In genomic region chr17:24672141-24672540, GRCm38 (mm10) we compare ENCODE assay signal across 9 mouse cellular contexts. TPM values are rescaled to one million over a fixed set of nuclear protein-coding genes. Genes with fewer than 3 reads are reported as not detected.
DNase-seq lines count a peak whose midpoint lies in the region; ATAC-seq and TF ChIP-seq lines count a peak whose summit lies in the region.
"Had no signal": no experiment of that assay in that cellular context is flagged by ENCODE, and none has a peak within 500 bp of the region (broad histone marks: within the 10 kb centered on the region; RNA-seq: fewer than 3 reads in every experiment).

No protein-coding gene starts in this region.

- H3K9me3 ChIP-seq in erythroblast, embryonic 14.5 days (ENCODE audit: control insufficient read depth, low read length), result no peaks in the 10 kb centered on the region
- H3K9me3 ChIP-seq in heart, embryonic 15.5 days (replicated peaks), result no peaks in the 10 kb centered on the region
- H3K9me3 ChIP-seq in limb, embryonic 12.5 days, result no peaks in the 10 kb centered on the region

- 31% methylated on average over 5 of the region's 5 CpGs for WGBS in heart, embryonic 15.5 days
- WGBS in limb, embryonic 12.5 days, result 22% methylated on average over 5 of the region's 5 CpGs
- WGBS in small intestine, adult 2 months, result 5% methylated on average over 5 of the region's 5 CpGs

- 0 out of 2 replicates have a peak overlapping the region, but pooled peaks have one; percentile 2 for H3K27ac ChIP-seq in heart, embryonic 15.5 days
- H3K27ac ChIP-seq in limb, embryonic 12.5 days, result no peak overlapping the region
- H3K27ac ChIP-seq in small intestine, adult 2 months (ENCODE audit: insufficient read depth, low read depth, low read length), result peak overlapping the region; percentile 35

- H3K4me1 ChIP-seq in erythroblast, embryonic 14.5 days (ENCODE audit: control insufficient read depth), result peaks cover 70% of the 10 kb centered on the region
- H3K4me1 ChIP-seq in heart, embryonic 15.5 days (replicated peaks), result peaks cover 42% of the 10 kb centered on the region
- peaks cover 31% of the 10 kb centered on the region for H3K4me1 ChIP-seq in limb, embryonic 12.5 days (replicated peaks)
- peaks cover 15% of the 10 kb centered on the region; the same call in 1 of the 2 replicates for H3K4me1 ChIP-seq in small intestine, adult 2 months (ENCODE audit: control insufficient read depth, insufficient read depth, insufficient read length, low read length)

- peak overlapping the region; percentile 14 for H3K4me2 ChIP-seq in heart, embryonic 15.5 days
- H3K4me2 ChIP-seq in limb, embryonic 12.5 days, result peak overlapping the region; percentile 85

- no peak overlapping the region for H3K9ac ChIP-seq in heart, embryonic 15.5 days
- peak overlapping the region; percentile 44 for H3K9ac ChIP-seq in limb, embryonic 12.5 days (replicated peaks)

- H3K36me3 ChIP-seq in erythroblast, embryonic 14.5 days (ENCODE audit: control insufficient read depth), result peaks cover 40% of the 10 kb centered on the region
- H3K36me3 ChIP-seq in heart, embryonic 15.5 days, result peaks cover 6% of the 10 kb centered on the region
- peaks cover 12% of the 10 kb centered on the region for H3K36me3 ChIP-seq in limb, embryonic 12.5 days
- peaks cover 7% of the 10 kb centered on the region for H3K36me3 ChIP-seq in small intestine, adult 2 months (ENCODE audit: control insufficient read depth, insufficient read depth, low read length)

- no peak; the same call in 1 of the 2 replicates for TF ChIP-seq POLR2A in small intestine, adult 2 months (IDR thresholded peaks at IDR 0.05; ENCODE audit: low read depth, low read length)

- no peak for TF ChIP-seq CTCF in small intestine, adult 2 months (IDR thresholded peaks at IDR 0.05; ENCODE audit: extremely low read depth, insufficient read length, insufficient replicate concordance, low read depth, low read length)

- DNase-seq in adrenal gland, adult 2 months, result peak; percentile 87
- no peak for DNase-seq in right cerebral cortex, postnatal 14 days

- H3K27me3 ChIP-seq in erythroblast, embryonic 14.5 days (ENCODE audit: control insufficient read depth), result no peaks in the 10 kb centered on the region
- no peaks in the 10 kb centered on the region for H3K27me3 ChIP-seq in heart, embryonic 15.5 days
- no peaks in the 10 kb centered on the region for H3K27me3 ChIP-seq in limb, embryonic 12.5 days
- H3K27me3 ChIP-seq in small intestine, adult 2 months (ENCODE audit: control insufficient read depth, insufficient read depth, low read length), result no peaks in the 10 kb centered on the region

- peak overlapping the region; percentile 12 for H3K4me3 ChIP-seq in erythroblast, embryonic 14.5 days (replicated peaks)
- H3K4me3 ChIP-seq in heart, embryonic 15.5 days, result no peak overlapping the region
- H3K4me3 ChIP-seq in limb, embryonic 12.5 days (replicated peaks), result no peak overlapping the region
- H3K4me3 ChIP-seq in small intestine, adult 2 months (ENCODE audit: low read depth, low read length), result peak overlapping the region; percentile 22; the same call in 1 of the 2 replicates

- no peak for ATAC-seq in erythroblast, adult 5-6 weeks (replicated peaks; ENCODE audit: low FRiP score, poor library complexity, severe bottlenecking)
- no peak for ATAC-seq in heart, embryonic 15.5 days (replicated peaks; ENCODE audit: insufficient number of reproducible peaks, insufficient read depth, low FRiP score, low read depth)
- ATAC-seq in limb, embryonic 12.5 days (ENCODE audit: insufficient number of reproducible peaks, insufficient read depth, low FRiP score, low TSS enrichment, low read depth), result no peak
- ATAC-seq in inflammation-experienced regulatory T-cells, adult 6 months, result no peak

RNA-seq across cellular contexts. Expression of gene Zfp598, which starts 2.7 kb away (rescaled TPM):
- 7.3 and 7.6 TPM in 2 replicates for polyA plus RNA-seq in erythroblast, embryonic 14.5 days (2012)
- 3.7 and 7.9 TPM in 2 replicates for total RNA-seq in erythroblast, adult 5-6 weeks (2015; ENCODE audit: low replicate concordance)
- 4.0 and 4.3 TPM in 2 replicates for total RNA-seq in erythroblast, adult 5-6 weeks (2017; ENCODE audit: low replicate concordance)
- total RNA-seq in adrenal gland, adult 2 months (2021), result 10 to 100 TPM; 40.8 to 51.3 TPM
- polyA plus RNA-seq in adrenal gland, adult 2 months (2012; rRNA removed), result 86.0 and 99.0 TPM in 2 replicates
- 12.5 and 18.1 TPM in 2 replicates for polyA plus RNA-seq in heart, embryonic 15.5 days (2015; fragmentation: Nextera tagmentation; extraction: Ambion mirVana)
- 24.5 and 28.4 TPM in 2 replicates for polyA plus RNA-seq in limb, embryonic 12.5 days (2016; fragmentation: Nextera tagmentation; extraction: Ambion mirVana)
- 41.1 and 85.8 TPM in 2 replicates for polyA plus RNA-seq in small intestine, adult 2 months (2012; rRNA removed)
- polyA plus RNA-seq in inflammation-experienced regulatory T-cells, adult 6 months (2017; shearing (Covaris generic)), result 1 to 10 TPM; 4.1 to 5.8 (median 5.4) TPM

RNA-seq across cellular contexts. Expression of gene Npw, which starts 13.9 kb away (rescaled TPM):
- not detected in 2 replicates for polyA plus RNA-seq in erythroblast, embryonic 14.5 days (2012)
- not detected in 2 replicates for total RNA-seq in erythroblast, adult 5-6 weeks (2015; ENCODE audit: low replicate concordance)
- not detected in 2 replicates for total RNA-seq in erythroblast, adult 5-6 weeks (2017; ENCODE audit: low replicate concordance)
- total RNA-seq in adrenal gland, adult 2 months (2021), result not detected
- polyA plus RNA-seq in adrenal gland, adult 2 months (2012; rRNA removed), result 0.60 and 2.4 TPM in 2 replicates
- polyA plus RNA-seq in heart, embryonic 15.5 days (2015; fragmentation: Nextera tagmentation; extraction: Ambion mirVana), result 0.26 TPM in 1 of 2 replicates, not detected in the other
- 0.49 and 1.3 TPM in 2 replicates for polyA plus RNA-seq in limb, embryonic 12.5 days (2016; fragmentation: Nextera tagmentation; extraction: Ambion mirVana)
- 2.0 and 6.5 TPM in 2 replicates for polyA plus RNA-seq in small intestine, adult 2 months (2012; rRNA removed)
- polyA plus RNA-seq in inflammation-experienced regulatory T-cells, adult 6 months (2017; shearing (Covaris generic)), result not detected
- total RNA-seq: left cerebral cortex, postnatal 10 days had no signal

RNA-seq across cellular contexts. Expression of gene Syngr3, which starts 17.6 kb away (rescaled TPM):
- not detected in 2 replicates for polyA plus RNA-seq in erythroblast, embryonic 14.5 days (2012)
- not detected in 2 replicates for total RNA-seq in erythroblast, adult 5-6 weeks (2015; ENCODE audit: low replicate concordance)
- not detected in 2 replicates for total RNA-seq in erythroblast, adult 5-6 weeks (2017; ENCODE audit: low replicate concordance)
- 1 to 10 TPM; 2.0 to 2.4 TPM for total RNA-seq in adrenal gland, adult 2 months (2021)
- 2.1 and 5.3 TPM in 2 replicates for polyA plus RNA-seq in adrenal gland, adult 2 months (2012; rRNA removed)
- polyA plus RNA-seq in heart, embryonic 15.5 days (2015; fragmentation: Nextera tagmentation; extraction: Ambion mirVana), result 0.44 and 3.0 TPM in 2 replicates
- 7.5 and 8.2 TPM in 2 replicates for polyA plus RNA-seq in limb, embryonic 12.5 days (2016; fragmentation: Nextera tagmentation; extraction: Ambion mirVana)
- 1.2 and 1.3 TPM in 2 replicates for polyA plus RNA-seq in small intestine, adult 2 months (2012; rRNA removed)
- 1 to 10 TPM in 2 of 3 experiments, under 1 TPM in 1; 0.51 to 5.4 (median 1.7) TPM for polyA plus RNA-seq in inflammation-experienced regulatory T-cells, adult 6 months (2017; shearing (Covaris generic))

RNA-seq across cellular contexts. Expression of gene Slc9a3r2, which starts 22.0 kb away (rescaled TPM):
- polyA plus RNA-seq in erythroblast, embryonic 14.5 days (2012), result 0.04 and 0.18 TPM in 2 replicates
- total RNA-seq in erythroblast, adult 5-6 weeks (2015; ENCODE audit: low replicate concordance), result 0.38 TPM in 1 of 2 replicates, not detected in the other
- total RNA-seq in erythroblast, adult 5-6 weeks (2017; ENCODE audit: low replicate concordance), result 0.56 and 1.8 TPM in 2 replicates
- total RNA-seq in adrenal gland, adult 2 months (2021), result 10 to 100 TPM; 51.8 to 76.0 TPM
- 120 and 150 TPM in 2 replicates for polyA plus RNA-seq in adrenal gland, adult 2 months (2012; rRNA removed)
- 55.5 and 61.4 TPM in 2 replicates for polyA plus RNA-seq in heart, embryonic 15.5 days (2015; fragmentation: Nextera tagmentation; extraction: Ambion mirVana)
- 58.9 and 59.3 TPM in 2 replicates for polyA plus RNA-seq in limb, embryonic 12.5 days (2016; fragmentation: Nextera tagmentation; extraction: Ambion mirVana)
- 35.6 and 44.9 TPM in 2 replicates for polyA plus RNA-seq in small intestine, adult 2 months (2012; rRNA removed)
- polyA plus RNA-seq in inflammation-experienced regulatory T-cells, adult 6 months (2017; shearing (Covaris generic)), result not detected

RNA-seq across cellular contexts. Expression of gene Gfer, which starts 23.8 kb away (rescaled TPM):
- 6.4 and 9.0 TPM in 2 replicates for polyA plus RNA-seq in erythroblast, embryonic 14.5 days (2012)
- total RNA-seq in erythroblast, adult 5-6 weeks (2015; ENCODE audit: low replicate concordance), result 2.7 and 6.3 TPM in 2 replicates
- 3.0 and 7.2 TPM in 2 replicates for total RNA-seq in erythroblast, adult 5-6 weeks (2017; ENCODE audit: low replicate concordance)
- 10 to 100 TPM; 37.7 to 41.6 TPM for total RNA-seq in adrenal gland, adult 2 months (2021)
- polyA plus RNA-seq in adrenal gland, adult 2 months (2012; rRNA removed), result 40.7 and 43.1 TPM in 2 replicates
- polyA plus RNA-seq in heart, embryonic 15.5 days (2015; fragmentation: Nextera tagmentation; extraction: Ambion mirVana), result 26.3 and 26.8 TPM in 2 replicates
- polyA plus RNA-seq in limb, embryonic 12.5 days (2016; fragmentation: Nextera tagmentation; extraction: Ambion mirVana), result 49.7 and 53.5 TPM in 2 replicates
- polyA plus RNA-seq in small intestine, adult 2 months (2012; rRNA removed), result 22.8 and 35.9 TPM in 2 replicates
- polyA plus RNA-seq in inflammation-experienced regulatory T-cells, adult 6 months (2017; shearing (Covaris generic)), result 10 to 100 TPM; 10.2 to 18.4 (median 13.1) TPM

Comparison
In these comparisons a context has a peak if more than half of its experiments do, and no peak if none do; other contexts are left out.
1. H3K4me3 ChIP-seq: peak in erythroblast, embryonic 14.5 days (single experiment) and small intestine, adult 2 months (single experiment); none in heart, embryonic 15.5 days (single experiment) and limb, embryonic 12.5 days (single experiment).